Mouse (Mus musculus): Measurements from ENCODE around the gene Olfr799. TPM values are rescaled to one million over a fixed set of nuclear protein-coding genes. Genes with fewer than 3 reads are reported as not detected.

The Olfr799 gene
- total RNA-seq (2021), result not detected

GRCm38 (mm10) chr10:129637184-129637583 lies at the start of gene Olfr799:
Gene Olfr799 (plus strand): TSS chr10:129637484.
- intact Hi-C loops (cut with DNase I), result no loop called here
- no peak for DNase-seq

GRCm38 (mm10) chr10:129612470-129612869 lies 24.8 kb upstream of the Olfr799 start, which contains the start of gene Olfr796:
Gene Olfr796 (minus strand): TSS chr10:129612570.
- DNase-seq, result no peak
- intact Hi-C loops (cut with DNase I), result no loop called here

- peak; percentile 1 for DNase-seq
- intact Hi-C loops (cut with DNase I), result no loop called here
Measured at GRCm38 (mm10) chr10:129621724-129622123, 15.6 kb upstream of the Olfr799 start.

GRCm38 (mm10) chr10:129623251-129623650 lies 14.0 kb upstream of the Olfr799 start:
- intact Hi-C loops (cut with DNase I), result no loop called here
- no peak for DNase-seq

- intact Hi-C loops (cut with DNase I), result no loop called here
Measured at GRCm38 (mm10) chr10:129627834-129628233, 9.4 kb upstream of the Olfr799 start, which contains the start of gene Olfr798. Gene Olfr798 (minus strand): TSS chr10:129627934.

GRCm38 (mm10) chr10:129651763-129652162 lies 14.5 kb downstream of the Olfr799 start:
- intact Hi-C loops (cut with DNase I), result no loop called here
- DNase-seq, result no peak

More at GRCm38 (mm10) chr10:129627834-129628233, 9.4 kb upstream of the Olfr799 start, which contains the start of gene Olfr798:
- no peak for DNase-seq

GRCm38 (mm10) chr10:129657394-129657793 lies 20.1 kb downstream of the Olfr799 start, which contains the start of gene Olfr800:
Gene Olfr800 (plus strand): TSS chr10:129657694.
- DNase-seq, result no peak
- intact Hi-C loops (cut with DNase I), result no loop called here

- intact Hi-C loops (cut with DNase I), result no loop called here
- no peak for DNase-seq
Measured at GRCm38 (mm10) chr10:129673765-129674164, 36.5 kb downstream of the Olfr799 start, which contains the start of gene Olfr801. Gene Olfr801 (minus strand): TSS chr10:129673865.

- intact Hi-C loops (cut with DNase I), result no loop called here
- DNase-seq, result no peak
Measured at GRCm38 (mm10) chr10:129688069-129688468, 50.8 kb downstream of the Olfr799 start, which contains the start of gene Olfr802. Gene Olfr802 (minus strand): TSS chr10:129688169.

- intact Hi-C loops (cut with DNase I), result no loop called here
- no peak for DNase-seq
Measured at GRCm38 (mm10) chr10:129694186-129694585, 56.9 kb downstream of the Olfr799 start, which contains the start of gene Olfr803. Gene Olfr803 (minus strand): TSS chr10:129694286.

Other genes starting within 250 kb of the Olfr799 start
- not detected for gene Olfr785, start 232.1 kb upstream of the Olfr799 start, total RNA-seq (2021)
- gene Olfr786, start 210.2 kb upstream of the Olfr799 start, total RNA-seq (2021), result not detected
- not detected for gene Olfr787, start 175.6 kb upstream of the Olfr799 start, total RNA-seq (2021)
- not detected for gene Olfr788, start 166.5 kb upstream of the Olfr799 start, total RNA-seq (2021)
- not detected for gene Olfr789, start 152.7 kb upstream of the Olfr799 start, total RNA-seq (2021)
- not detected for gene Olfr790, start 139.0 kb upstream of the Olfr799 start, total RNA-seq (2021)
- not detected for gene Olfr791, start 115.7 kb upstream of the Olfr799 start, total RNA-seq (2021)
- not detected for gene Olfr792, start 98.3 kb upstream of the Olfr799 start, total RNA-seq (2021)
- gene Olfr794, start 69.8 kb upstream of the Olfr799 start, total RNA-seq (2021), result not detected
- gene Olfr796, start 24.9 kb upstream of the Olfr799 start, total RNA-seq (2021), result not detected
- gene Olfr798, start 9.6 kb upstream of the Olfr799 start, total RNA-seq (2021), result not detected
- not detected for gene Olfr800, start 20.2 kb downstream of the Olfr799 start, total RNA-seq (2021)
- not detected for gene Olfr801, start 36.4 kb downstream of the Olfr799 start, total RNA-seq (2021)
- gene Olfr802, start 50.7 kb downstream of the Olfr799 start, total RNA-seq (2021), result not detected
- not detected for gene Olfr803, start 56.8 kb downstream of the Olfr799 start, total RNA-seq (2021)
- gene Olfr804, start 65.7 kb downstream of the Olfr799 start, total RNA-seq (2021), result not detected
- gene Olfr805, start 91.9 kb downstream of the Olfr799 start, total RNA-seq (2021), result not detected
- gene Olfr806, start 104.4 kb downstream of the Olfr799 start, total RNA-seq (2021), result not detected
- gene Olfr807, start 120.3 kb downstream of the Olfr799 start, total RNA-seq (2021), result not detected
- not detected for gene Olfr808, start 128.0 kb downstream of the Olfr799 start, total RNA-seq (2021)
- gene Olfr809, start 137.2 kb downstream of the Olfr799 start, total RNA-seq (2021), result not detected
- not detected for gene Olfr810, start 157.4 kb downstream of the Olfr799 start, total RNA-seq (2021)
- gene Olfr811, start 166.9 kb downstream of the Olfr799 start, total RNA-seq (2021), result not detected
- gene Olfr812, start 208.6 kb downstream of the Olfr799 start, total RNA-seq (2021), result not detected
- gene Olfr813, start 217.9 kb downstream of the Olfr799 start, total RNA-seq (2021), result not detected
- not detected for gene Olfr814, start 242.4 kb downstream of the Olfr799 start, total RNA-seq (2021)

Measured in left cerebral cortex, postnatal 4 days (tissue).